In genomic region chr5:112466331-112466730, GRCm38 (mm10) we compare ENCODE assay signal across 15 mouse cellular contexts. TPM values are rescaled to one million over a fixed set of nuclear protein-coding genes. Genes with fewer than 3 reads are reported as not detected.
A peak's percentile ranks its signal among the peaks of the same experiment; 100 is the strongest.
DNase-seq lines count a peak whose midpoint lies in the region; ATAC-seq and TF ChIP-seq lines count a peak whose summit lies in the region.
"Had no signal": no experiment of that assay in that cellular context is flagged by ENCODE, and none has a peak within 500 bp of the region (broad histone marks: within the 10 kb centered on the region; RNA-seq: fewer than 3 reads in every experiment).

No protein-coding gene starts in this region.

- no peak overlapping the region for H3K4me2 ChIP-seq in lung, embryonic 14.5 days
- H3K4me2 ChIP-seq in midbrain, embryonic 15.5 days = no peak overlapping the region

- 35% methylated on average over 6 of the region's 6 CpGs for WGBS in lung, embryonic 14.5 days
- 44% methylated on average over 6 of the region's 6 CpGs for WGBS in midbrain, embryonic 15.5 days

- H3K9me3 ChIP-seq in lung, embryonic 14.5 days (ENCODE audit: low read depth, low read length) = no peaks in the 10 kb centered on the region
- H3K9me3 ChIP-seq in midbrain, embryonic 15.5 days = 0 out of 2 replicates have a peak, but pooled peaks cover 4% of the 10 kb centered on the region

- no peak overlapping the region for H3K4me3 ChIP-seq in lung, embryonic 14.5 days (ENCODE audit: low read depth, low read length)
- H3K4me3 ChIP-seq in midbrain, embryonic 15.5 days = no peak overlapping the region

- H3K27ac ChIP-seq in lung, embryonic 14.5 days (ENCODE audit: low read depth) = no peak overlapping the region; the same call in 1 of the 2 replicates
- H3K27ac ChIP-seq in midbrain, embryonic 15.5 days = peak overlapping the region; percentile 40; the same call in 1 of the 2 replicates

- no peaks in the 10 kb centered on the region for H3K4me1 ChIP-seq in lung, embryonic 14.5 days (ENCODE audit: insufficient read depth)
- peaks cover 8% of the 10 kb centered on the region for H3K4me1 ChIP-seq in midbrain, embryonic 15.5 days

- no peak for ATAC-seq in lung, embryonic 14.5 days (ENCODE audit: insufficient read depth)
- ATAC-seq in midbrain, embryonic 15.5 days (replicated peaks) = no peak

- DNase-seq in heart, postnatal 10 days = peak; percentile 6 to 20
- DNase-seq in heart, adult 11 months = no peak
- peak; percentile 85 for DNase-seq in lung, embryonic 14.5 days
- no peak for DNase-seq in lung, postnatal 25 days (ENCODE audit: low spot score)
- peak; percentile 32 to 43 for DNase-seq in adrenal gland, postnatal 36 days
- DNase-seq in cerebellum, postnatal 14 days = no peak
- DNase-seq: cerebellum, adult 11 months; gastrocnemius, postnatal 36 days; thymus, postnatal 4 days had no signal

- no peaks in the 10 kb centered on the region for H3K27me3 ChIP-seq in lung, embryonic 14.5 days (ENCODE audit: insufficient read depth, low read length)
- no peaks in the 10 kb centered on the region for H3K27me3 ChIP-seq in midbrain, embryonic 15.5 days (replicated peaks)

- no peak for TF ChIP-seq CTCF in lung, embryonic 14.5 days (IDR thresholded peaks at IDR 0.05; ENCODE audit: low read depth)

- intact Hi-C loops in heart, postnatal 10 days (cut with DNase I) = no loop called here

- H3K9ac ChIP-seq in lung, embryonic 14.5 days = no peak overlapping the region
- H3K9ac ChIP-seq in midbrain, embryonic 15.5 days = no peak overlapping the region

- no peaks in the 10 kb centered on the region for H3K36me3 ChIP-seq in lung, embryonic 14.5 days (ENCODE audit: insufficient read depth)
- H3K36me3 ChIP-seq in midbrain, embryonic 15.5 days (replicated peaks) = peaks cover 15% of the 10 kb centered on the region; the same call in 1 of the 2 replicates

RNA-seq across cellular contexts. Expression of gene Gm6588, which starts 17.1 kb away (rescaled TPM):
- total RNA-seq in heart, postnatal 10 days (2021) = not detected
- not detected in 2 replicates for polyA plus RNA-seq in lung, embryonic 14.5 days (2014; fragmentation: Nextera tagmentation; extraction: Ambion mirVana)
- not detected for total RNA-seq in adrenal gland, postnatal 36 days (2021)
- polyA plus RNA-seq in midbrain, embryonic 15.5 days (2015; fragmentation: Nextera tagmentation; extraction: Ambion mirVana) = 1.3 and 1.5 TPM in 2 replicates
- total RNA-seq: gastrocnemius, postnatal 36 days; left cerebral cortex, adult 18-20 months; liver, adult 2 months; megakaryocyte progenitor cell, adult 5-6 weeks had no signal
- polyA plus RNA-seq: heart, embryonic 14.5 days; intestine, embryonic 14.5 days; liver, adult 2 months had no signal

Comparison
In these comparisons a context has a peak if more than half of its experiments do, and no peak if none do; other contexts are left out.
1. DNase-seq: peak in heart, postnatal 10 days (2 of 2), lung, embryonic 14.5 days (single experiment) and adrenal gland, postnatal 36 days (2 of 2); none in heart, adult 11 months (single experiment), lung, postnatal 25 days (single experiment) and cerebellum, postnatal 14 days (0 of 2).